Mouse (Mus musculus): ENCODE measurements around the gene Txnip.

Gene Txnip

GRCm38 (mm10) chr3:96551890-96552289 is 5.9 kb upstream of the Txnip start:
- no peak for DNase-seq

GRCm38 (mm10) chr3:96553601-96554000 is 4.2 kb upstream of the Txnip start:
- no peak for DNase-seq

DNA sequence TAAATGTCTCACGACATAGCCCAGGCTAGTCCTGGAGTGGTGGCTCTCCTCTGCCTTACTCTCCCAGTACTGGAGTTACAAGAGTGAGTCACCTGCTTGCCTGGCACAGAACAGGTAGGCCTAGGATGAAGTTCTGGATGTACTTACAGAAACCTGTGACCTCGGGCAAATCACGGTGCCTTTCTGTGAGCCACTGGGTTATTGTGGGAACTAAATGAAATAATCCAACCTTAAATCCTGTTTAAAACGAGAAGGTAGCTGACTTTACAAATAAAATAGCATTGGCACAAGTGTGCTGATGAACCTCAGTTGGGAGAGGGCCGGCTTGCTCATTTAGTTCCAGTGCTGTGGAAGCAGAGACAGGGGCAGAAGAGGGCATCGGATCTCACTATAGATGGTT is 3.5 kb upstream of the Txnip start:
- no peak for DNase-seq

- peak; percentile 67 to 73 for DNase-seq
Measured at GRCm38 (mm10) chr3:96555041-96555596, 2.6 kb upstream of the Txnip start.

DNA sequence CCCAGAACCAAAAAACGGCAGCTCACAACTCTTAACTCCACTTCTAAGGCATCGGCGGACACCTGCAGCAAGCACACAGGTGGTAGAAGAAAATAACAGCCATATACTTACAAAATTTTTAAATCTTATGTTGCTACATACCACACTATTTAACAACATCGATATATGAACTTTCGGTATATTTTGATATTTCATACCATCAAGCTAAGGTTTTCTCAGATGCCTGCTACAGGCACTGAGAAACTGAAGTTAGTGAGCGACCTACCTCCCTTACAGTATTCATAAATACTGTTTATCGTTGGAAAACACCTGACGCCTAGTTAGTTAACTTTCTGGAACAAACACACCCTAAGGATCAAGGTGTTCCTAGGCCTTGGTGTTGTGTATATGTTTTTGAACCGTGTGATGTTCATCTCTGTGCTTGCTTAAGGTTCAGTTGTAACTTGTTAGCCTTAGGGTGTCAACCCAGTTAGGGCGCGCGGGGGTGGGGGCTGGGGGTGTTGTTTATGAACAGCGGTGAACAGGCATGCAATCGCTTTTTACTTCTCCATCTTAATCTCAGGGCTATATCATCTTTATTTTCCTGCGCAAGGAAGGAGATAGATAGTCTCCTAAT is 1.6 kb upstream of the Txnip start:
- no peak for DNase-seq

DNA sequence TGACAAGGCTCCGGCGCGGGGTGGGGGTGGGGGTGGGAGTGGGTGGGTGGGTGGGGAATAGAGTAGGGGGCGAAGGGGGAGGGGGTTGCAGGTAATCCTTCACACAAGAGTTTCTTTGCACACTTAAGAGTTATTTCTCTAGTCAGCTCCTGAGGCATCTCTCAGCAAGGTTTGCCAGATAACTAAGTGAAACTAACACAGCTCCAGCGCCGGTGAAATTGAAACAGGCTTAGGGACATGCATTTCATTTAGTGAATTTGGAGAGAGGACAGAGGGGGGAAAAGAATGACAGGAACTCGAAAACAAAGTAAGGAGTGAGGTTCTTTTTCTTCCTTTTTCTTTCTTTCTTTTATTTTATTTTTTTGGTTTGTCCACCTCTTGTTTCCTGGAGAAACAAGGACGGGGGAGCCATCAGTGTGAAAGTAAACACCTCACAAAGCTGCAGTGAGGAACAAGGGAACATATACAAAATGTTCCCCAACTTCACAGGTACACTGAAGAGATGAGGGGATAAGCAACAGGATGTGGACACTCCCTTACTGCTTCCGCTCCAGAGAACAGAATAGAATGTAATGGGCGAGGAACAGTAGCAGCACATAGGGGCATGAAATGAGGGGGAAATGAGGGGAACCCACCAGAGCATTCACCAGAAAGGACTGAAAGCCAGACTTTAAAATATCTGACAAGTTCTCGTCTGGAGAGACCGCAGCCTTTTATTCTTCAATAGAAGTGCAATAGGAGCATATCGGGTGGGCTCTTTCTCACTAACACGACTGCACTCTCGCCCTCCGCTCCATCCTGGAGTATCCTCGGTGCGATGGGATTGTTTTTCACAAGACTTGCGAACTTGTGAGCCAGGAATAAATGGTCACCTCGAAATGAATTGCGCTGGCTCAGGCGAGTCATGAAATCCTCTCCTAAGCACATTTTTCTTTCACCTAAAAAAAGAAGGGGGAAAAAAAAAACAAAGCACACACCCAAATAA is 814 bp upstream of the Txnip start:
- DNase-seq = no peak

DNA sequence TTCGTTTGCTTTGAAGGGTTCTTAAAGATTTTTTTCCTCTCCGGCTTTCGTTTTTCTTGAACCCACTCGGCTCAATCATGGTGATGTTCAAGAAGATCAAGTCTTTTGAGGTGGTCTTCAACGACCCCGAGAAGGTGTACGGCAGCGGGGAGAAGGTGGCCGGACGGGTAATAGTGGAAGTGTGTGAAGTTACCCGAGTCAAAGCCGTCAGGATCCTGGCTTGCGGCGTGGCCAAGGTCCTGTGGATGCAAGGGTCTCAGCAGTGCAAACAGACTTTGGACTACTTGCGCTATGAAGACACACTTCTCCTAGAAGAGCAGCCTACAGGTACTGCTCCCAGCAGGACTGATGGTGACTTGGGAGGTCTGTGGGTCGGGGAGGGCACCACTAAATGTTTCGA is 402 bp downstream of the Txnip start:
- peak; percentile 62 to 66 for DNase-seq

GRCm38 (mm10) chr3:96558668-96559196 is 975 bp downstream of the Txnip start:
- DNase-seq = no peak

DNA sequence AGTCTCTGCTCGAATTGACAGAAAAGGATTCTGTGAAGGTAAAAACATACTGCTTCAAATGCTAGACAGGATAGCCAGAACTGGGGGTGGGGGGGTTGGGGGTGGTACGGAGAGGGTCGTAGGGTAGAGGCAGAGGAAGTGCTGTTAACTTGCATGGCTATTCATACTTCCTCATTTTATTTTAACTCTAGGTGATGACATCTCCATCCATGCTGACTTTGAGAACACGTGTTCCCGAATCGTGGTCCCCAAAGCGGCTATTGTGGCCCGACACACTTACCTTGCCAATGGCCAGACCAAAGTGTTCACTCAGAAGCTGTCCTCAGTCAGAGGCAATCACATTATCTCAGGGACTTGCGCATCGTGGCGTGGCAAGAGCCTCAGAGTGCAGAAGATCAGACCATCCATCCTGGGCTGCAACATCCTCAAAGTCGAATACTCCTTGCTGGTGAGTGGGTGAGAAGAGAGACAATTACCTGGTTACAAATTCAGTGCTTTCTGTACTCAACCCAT is 1.7 kb downstream of the Txnip start:
- no peak for DNase-seq

DNA sequence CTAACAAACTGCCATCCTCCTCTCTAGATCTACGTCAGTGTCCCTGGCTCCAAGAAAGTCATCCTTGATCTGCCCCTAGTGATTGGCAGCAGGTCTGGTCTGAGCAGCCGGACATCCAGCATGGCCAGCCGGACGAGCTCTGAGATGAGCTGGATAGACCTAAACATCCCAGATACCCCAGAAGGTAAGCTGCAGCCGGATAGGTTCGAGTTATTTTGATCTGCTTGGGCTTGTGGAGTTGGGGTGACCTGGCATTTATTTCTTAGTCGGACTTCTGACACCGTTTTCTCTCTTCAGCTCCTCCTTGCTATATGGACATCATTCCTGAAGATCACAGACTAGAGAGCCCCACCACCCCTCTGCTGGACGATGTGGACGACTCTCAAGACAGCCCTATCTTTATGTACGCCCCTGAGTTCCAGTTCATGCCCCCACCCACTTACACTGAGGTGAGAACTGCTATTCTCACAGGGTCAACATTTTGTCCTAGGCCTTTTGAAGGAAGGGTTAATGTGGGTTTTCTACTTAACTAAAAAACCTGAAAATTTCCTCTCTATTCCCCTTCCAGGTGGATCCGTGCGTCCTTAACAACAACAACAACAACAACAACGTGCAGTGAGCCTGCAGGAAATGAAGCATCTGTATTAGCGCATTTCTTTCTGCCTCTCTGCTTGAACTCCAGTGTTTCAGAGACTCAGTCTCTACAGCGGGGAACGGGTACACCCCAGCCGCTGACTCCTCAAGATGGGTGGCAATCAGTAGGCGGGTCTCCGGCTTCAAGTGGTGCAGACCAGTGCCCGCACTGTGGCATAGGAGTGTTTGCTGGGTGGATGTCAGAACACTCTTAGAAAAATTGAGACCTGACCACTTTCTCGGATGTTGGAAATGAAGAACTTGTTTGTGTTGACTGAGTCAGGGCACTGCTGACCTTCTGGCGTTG is 2.4 kb downstream of the Txnip start:
- DNase-seq = no peak

DNA sequence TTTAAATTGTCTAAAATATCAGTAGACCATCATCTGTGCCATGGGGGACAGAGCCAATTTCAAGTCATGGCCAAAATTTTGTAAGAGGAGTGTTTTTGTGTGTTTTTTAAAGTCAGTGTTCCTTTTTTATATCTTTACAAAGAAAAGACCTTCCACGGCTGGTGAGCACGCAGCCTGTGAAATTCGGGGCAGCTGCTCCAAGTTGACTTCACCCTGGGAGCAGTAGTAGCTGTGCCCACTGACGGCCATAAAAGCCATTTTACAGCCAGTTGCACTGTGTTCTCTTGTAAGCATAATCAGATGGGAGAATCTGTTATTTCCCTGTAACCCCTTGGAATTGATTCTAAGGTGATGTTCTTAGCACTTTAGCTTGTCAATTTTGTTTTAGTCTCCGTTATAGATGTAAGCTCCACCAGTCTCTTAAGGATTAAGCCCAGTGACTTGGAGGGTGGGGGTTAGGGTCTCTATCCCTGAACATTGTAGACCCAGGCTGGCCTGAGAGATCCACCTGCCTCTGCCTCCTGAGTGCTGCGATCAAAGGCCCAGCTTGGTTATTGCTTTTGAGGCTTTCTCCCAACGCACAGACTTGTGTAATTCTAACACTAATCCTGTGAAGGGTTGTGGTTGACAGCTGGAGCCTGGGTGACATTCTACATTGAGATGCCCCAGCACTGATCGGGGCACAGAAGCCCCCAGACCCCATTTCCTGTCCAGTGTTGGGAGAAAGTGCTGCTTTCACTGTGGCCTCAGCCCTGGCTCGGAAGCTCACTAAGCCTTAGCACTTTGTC is 3.3 kb downstream of the Txnip start:
- DNase-seq = no peak

- no peak for DNase-seq
Measured at GRCm38 (mm10) chr3:96561946-96562681, 4.4 kb downstream of the Txnip start.

- DNase-seq = no peak
Measured at GRCm38 (mm10) chr3:96563267-96563666, 5.5 kb downstream of the Txnip start.

DNA sequence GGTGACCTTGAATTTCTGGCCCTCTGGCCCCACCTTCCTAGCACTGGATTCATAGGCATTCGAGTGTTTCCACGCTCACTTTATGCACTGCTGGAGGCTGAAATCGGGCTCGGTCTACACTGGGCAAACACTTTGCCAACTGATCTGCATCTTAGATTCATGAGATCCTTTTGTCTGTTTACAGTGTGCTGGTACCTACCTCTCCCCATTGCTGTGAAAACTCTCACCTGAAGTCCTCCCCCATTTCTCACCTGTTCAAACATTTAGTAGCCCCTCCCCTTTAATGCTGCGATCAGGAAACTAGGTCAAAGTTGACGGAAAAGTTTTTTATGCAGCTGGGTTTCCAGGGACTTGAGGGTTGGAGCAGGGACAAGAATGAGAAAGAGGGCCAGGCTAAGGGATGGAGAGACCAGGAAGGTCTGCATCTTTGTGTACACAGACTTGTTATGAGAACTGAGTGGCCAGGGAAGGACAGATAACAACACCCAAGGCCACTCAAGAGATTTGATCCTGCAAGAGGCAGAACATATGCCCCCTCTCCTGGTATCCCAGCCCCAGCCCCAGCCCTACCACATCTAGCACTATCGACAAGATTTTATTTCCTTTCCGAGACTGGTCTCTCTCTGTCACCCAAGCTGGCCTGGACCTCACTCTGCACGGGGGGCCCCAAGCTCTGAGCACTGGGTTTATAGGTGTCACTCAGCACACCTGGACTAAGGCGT is 6.3 kb downstream of the Txnip start:
- DNase-seq = no peak

- no peak for DNase-seq
Measured at GRCm38 (mm10) chr3:96564633-96565032, 6.9 kb downstream of the Txnip start.

DNA sequence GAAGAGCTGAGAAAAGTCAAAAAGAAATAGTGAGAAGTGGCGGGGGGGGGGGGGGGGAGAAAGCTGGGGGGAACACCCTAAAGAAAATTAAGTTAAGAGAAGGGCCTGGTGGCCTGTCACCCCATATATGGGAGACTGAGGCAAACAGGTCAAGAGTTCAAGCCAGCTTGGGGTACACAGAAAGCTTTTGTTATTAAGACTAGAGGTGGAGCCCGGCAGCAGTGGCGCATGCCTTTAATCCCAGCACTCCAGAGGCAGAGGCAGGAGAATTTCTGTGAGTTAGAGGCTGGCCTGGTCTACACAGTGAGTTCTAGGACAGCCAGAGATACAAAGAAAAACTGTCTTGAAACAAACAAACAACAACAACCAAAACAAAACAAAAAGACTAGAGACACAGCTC is 7.3 kb downstream of the Txnip start:
- no peak for DNase-seq

GRCm38 (mm10) chr3:96566661-96567450 is 9.1 kb downstream of the Txnip start:
- no peak for DNase-seq

GRCm38 (mm10) chr3:96568605-96569004 is 10.8 kb downstream of the Txnip start:
- DNase-seq = no peak

GRCm38 (mm10) chr3:96569506-96569905 is 11.7 kb downstream of the Txnip start:
- no peak for DNase-seq

Measured in cerebellum, postnatal 14 days (tissue).